In the genomic region with DNA sequence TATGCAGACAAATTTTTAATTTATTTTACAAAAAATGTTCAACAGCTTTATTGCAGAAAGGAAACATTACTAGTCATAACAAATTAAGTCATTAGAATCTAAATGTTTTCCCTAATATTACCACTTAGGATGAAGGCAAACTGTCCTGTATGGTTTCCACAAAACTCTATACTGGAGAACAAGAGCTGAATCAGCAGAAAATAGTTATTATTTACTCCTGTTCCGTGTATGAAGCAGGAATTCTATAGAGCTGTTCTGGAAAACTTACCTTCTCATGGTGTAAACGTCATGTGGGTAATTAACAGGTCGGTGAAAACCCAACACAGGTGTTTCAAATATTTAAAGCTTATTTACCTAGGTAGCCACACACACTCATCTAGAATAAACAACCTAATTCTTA, we compare ENCODE assay signal across 9 mouse cellular contexts. TPM values are rescaled to one million over a fixed set of nuclear protein-coding genes. Genes with fewer than 3 reads are reported as not detected.
A peak's percentile ranks its signal among the peaks of the same experiment; 100 is the strongest.
DNase-seq lines count a peak whose midpoint lies in the region; ATAC-seq and TF ChIP-seq lines count a peak whose summit lies in the region.
"Had no signal": no experiment of that assay in that cellular context is flagged by ENCODE, and none has a peak within 500 bp of the region (broad histone marks: within the 10 kb centered on the region; RNA-seq: fewer than 3 reads in every experiment).

No protein-coding gene starts in this region.

- no peak for ATAC-seq in erythroblast, adult 5-6 weeks (replicated peaks; ENCODE audit: low FRiP score, poor library complexity, severe bottlenecking)
- ATAC-seq in liver, embryonic 15.5 days (ENCODE audit: insufficient read depth): no peak

- 20% methylated on average over 3 of the region's 3 CpGs for WGBS in hindbrain, embryonic 10.5 days
- WGBS in liver, embryonic 15.5 days (ENCODE audit: insufficient replicate concordance): 11% methylated on average over 3 of the region's 3 CpGs

- dilution Hi-C loops in CH12.LX (cut with MboI; ENCODE audit: extremely low pct_ligation_motif_present, extremely low pct_unique_long_range_greater_than_20kb, low sequenced_read_pairs): no loop called here

- H3K79me2 ChIP-seq in CH12.LX (replicated peaks; ENCODE audit: control insufficient read depth, extremely low read depth, insufficient read depth, poor library complexity, severe bottlenecking): peaks cover 57% of the 10 kb centered on the region

- no peak for TF ChIP-seq POLR2A in CH12.LX (IDR thresholded peaks at IDR 0.05; ENCODE audit: low read depth, low read length)

- no peak overlapping the region; the same call in 1 of the 2 replicates for H3K4me2 ChIP-seq in CH12.LX (ENCODE audit: insufficient read depth, low read depth, poor library complexity, severe bottlenecking)
- H3K4me2 ChIP-seq in liver, embryonic 15.5 days: peak overlapping the region; percentile 86

- TF ChIP-seq EP300 in CH12.LX (IDR thresholded peaks at IDR 0.05; ENCODE audit: low read length): no peak

- TF ChIP-seq RAD21 in CH12.LX (IDR thresholded peaks at IDR 0.05; ENCODE audit: low read depth, low read length): no peak

- in situ Hi-C loops in CH12.LX (cut with MboI; ENCODE audit: low pct_ligation_motif_present, low pct_unique_long_range_greater_than_20kb, low sequenced_read_pairs): no loop called here

- peaks cover 54% of the 10 kb centered on the region for H3K36me3 ChIP-seq in erythroblast, embryonic 14.5 days (ENCODE audit: control insufficient read depth)
- peaks cover 12 to 46% of the 10 kb centered on the region in 2 experiments for H3K36me3 ChIP-seq in CH12.LX (replicated peaks in 1 of 2; ENCODE audit: control insufficient read depth in 1 of 2, insufficient read depth in 1 of 2, low read length in 1 of 2)
- H3K36me3 ChIP-seq in hindbrain, embryonic 10.5 days: peaks cover 44% of the 10 kb centered on the region
- peaks cover 42% of the 10 kb centered on the region for H3K36me3 ChIP-seq in liver, embryonic 15.5 days (replicated peaks)

- peaks cover 50% of the 10 kb centered on the region for H3K4me1 ChIP-seq in erythroblast, embryonic 14.5 days (ENCODE audit: control insufficient read depth)
- peaks cover 6 to 56% of the 10 kb centered on the region in 2 experiments for H3K4me1 ChIP-seq in CH12.LX (ENCODE audit: control insufficient read depth in 1 of 2, insufficient read depth in 2 of 2)
- H3K4me1 ChIP-seq in hindbrain, embryonic 10.5 days (replicated peaks): peaks cover 19% of the 10 kb centered on the region
- H3K4me1 ChIP-seq in liver, embryonic 15.5 days (replicated peaks): peaks cover 22% of the 10 kb centered on the region

- no peaks in the 10 kb centered on the region for H3K27me3 ChIP-seq in erythroblast, embryonic 14.5 days (ENCODE audit: control insufficient read depth)
- no peaks in the 10 kb centered on the region for H3K27me3 ChIP-seq in CH12.LX (replicated peaks)
- no peaks in the 10 kb centered on the region for H3K27me3 ChIP-seq in hindbrain, embryonic 10.5 days (ENCODE audit: insufficient read depth, poor library complexity, severe bottlenecking)
- no peaks in the 10 kb centered on the region for H3K27me3 ChIP-seq in liver, embryonic 15.5 days

- H3K4me3 ChIP-seq in erythroblast, embryonic 14.5 days (replicated peaks): peak overlapping the region; percentile 100
- peak overlapping the region; percentile 71 to 100 (median 85) for H3K4me3 ChIP-seq in CH12.LX (replicated peaks in 1 of 3; ENCODE audit: low read depth in 2 of 3, low read length in 2 of 3, poor library complexity in 1 of 3)
- peak overlapping the region; percentile 89 for H3K4me3 ChIP-seq in hindbrain, embryonic 10.5 days
- peak overlapping the region; percentile 95 for H3K4me3 ChIP-seq in liver, embryonic 15.5 days (replicated peaks)

- H3K27ac ChIP-seq in CH12.LX (ENCODE audit: insufficient read depth, low read depth): no peak overlapping the region
- H3K27ac ChIP-seq in hindbrain, embryonic 10.5 days: peak overlapping the region; percentile 97; the same call in 1 of the 2 replicates
- peak overlapping the region; percentile 95 for H3K27ac ChIP-seq in liver, embryonic 15.5 days (replicated peaks)

- H3K9ac ChIP-seq in CH12.LX (ENCODE audit: insufficient read depth, low read depth): peak overlapping the region; percentile 100; the same call in 1 of the 2 replicates
- peak overlapping the region; percentile 97 for H3K9ac ChIP-seq in liver, embryonic 15.5 days

- H3K9me3 ChIP-seq in erythroblast, embryonic 14.5 days (ENCODE audit: control insufficient read depth, low read length): no peaks in the 10 kb centered on the region
- no peaks in the 10 kb centered on the region for H3K9me3 ChIP-seq in CH12.LX (replicated peaks; ENCODE audit: low read length)
- H3K9me3 ChIP-seq in hindbrain, embryonic 10.5 days: no peaks in the 10 kb centered on the region
- no peaks in the 10 kb centered on the region for H3K9me3 ChIP-seq in liver, embryonic 15.5 days (replicated peaks)

- no peak for TF ChIP-seq CTCF in CH12.LX (conservative IDR thresholded peaks at IDR 0.05 in 1 of 2, IDR thresholded peaks at IDR 0.05 in 1 of 2; ENCODE audit: low read depth in 2 of 2, low read length in 2 of 2)

- no peak for DNase-seq in CH12.LX (ENCODE audit: extremely low read depth)
- DNase-seq in hindbrain, embryonic 10.5 days (ENCODE audit: low spot score): no peak
- no peak for DNase-seq in thymus, postnatal 14 days
- DNase-seq in thymus, postnatal 4 days: no peak
- no peak for DNase-seq in Muller cell, postnatal 12 days (ENCODE audit: inconsistent ontology term)
- DNase-seq: adrenal gland, postnatal 10 days had no signal

TF ChIP-seq in CH12.LX, 34 proteins besides CTCF, POLR2A, EP300 and RAD21:
- TF ChIP-seq PAX5 (IDR thresholded peaks at IDR 0.05; ENCODE audit: low read length): no peak
- no peak for TF ChIP-seq UBTF (IDR thresholded peaks at IDR 0.05; ENCODE audit: low read depth, low read length)
- TF ChIP-seq E2F4 (IDR thresholded peaks at IDR 0.05; ENCODE audit: insufficient replicate concordance, low read depth, low read length): no peak
- TF ChIP-seq MAFK (IDR thresholded peaks at IDR 0.05; ENCODE audit: insufficient replicate concordance, low read length): peak; percentile 93
- TF ChIP-seq USF1 (IDR thresholded peaks at IDR 0.05; ENCODE audit: low read depth, low read length): no peak
- no peak for TF ChIP-seq SMC3 (IDR thresholded peaks at IDR 0.05; ENCODE audit: low read depth, low read length)
- TF ChIP-seq IRF4 (IDR thresholded peaks at IDR 0.05; ENCODE audit: low read depth, low read length): no peak
TF ChIP-seq in CH12.LX: peak in this region for 1.

RNA-seq across cellular contexts. Expression of gene Dbf4, which starts 1.1 kb away (rescaled TPM):
- polyA plus RNA-seq in erythroblast, embryonic 14.5 days (2012): 3.0 and 4.1 TPM in 2 replicates
- total RNA-seq in erythroblast, adult 5-6 weeks (2015; ENCODE audit: low replicate concordance): 25.5 and 27.7 TPM in 2 replicates
- total RNA-seq in erythroblast, adult 5-6 weeks (2017; ENCODE audit: low replicate concordance): 43.4 and 45.2 TPM in 2 replicates
- 50.0 and 59.8 TPM in 2 replicates for total RNA-seq in CH12.LX (2012; rRNA removed)
- total RNA-seq in CH12.LX (2014; rRNA removed): 119 and 143 TPM in 2 replicates
- 96.6 and 103 TPM in 2 replicates for polyA plus RNA-seq in CH12.LX (2012; ENCODE audit: insufficient read length, low read depth)
- polyA plus RNA-seq in hindbrain, embryonic 10.5 days (2016; fragmentation: Nextera tagmentation; extraction: Ambion mirVana): 44.8 and 60.7 TPM in 2 replicates
- 24.0 and 27.4 TPM in 2 replicates for polyA plus RNA-seq in liver, embryonic 15.5 days (2015; fragmentation: Nextera tagmentation; extraction: Ambion mirVana)

RNA-seq across cellular contexts. Expression of gene Slc25a40, which starts 1.2 kb away (rescaled TPM):
- 0.05 and 0.13 TPM in 2 replicates for polyA plus RNA-seq in erythroblast, embryonic 14.5 days (2012)
- total RNA-seq in erythroblast, adult 5-6 weeks (2015; ENCODE audit: low replicate concordance): 6.7 and 11.7 TPM in 2 replicates
- total RNA-seq in erythroblast, adult 5-6 weeks (2017; ENCODE audit: low replicate concordance): 5.7 and 12.5 TPM in 2 replicates
- total RNA-seq in CH12.LX (2012; rRNA removed) (5.0 and 7.0 TPM in 2 replicates), CH12.LX (2014; rRNA removed) (11.1 and 14.6 TPM in 2 replicates)
- 9.9 and 10.2 TPM in 2 replicates for polyA plus RNA-seq in CH12.LX (2012; ENCODE audit: insufficient read length, low read depth)
- polyA plus RNA-seq in hindbrain, embryonic 10.5 days (2016; fragmentation: Nextera tagmentation; extraction: Ambion mirVana): 6.7 and 9.3 TPM in 2 replicates
- polyA plus RNA-seq in liver, embryonic 15.5 days (2015; fragmentation: Nextera tagmentation; extraction: Ambion mirVana): 2.8 and 3.5 TPM in 2 replicates

RNA-seq across cellular contexts. Expression of gene Adam22, which starts 53.5 kb away (rescaled TPM):
- polyA plus RNA-seq in erythroblast, embryonic 14.5 days (2012): not detected in 2 replicates
- total RNA-seq in erythroblast, adult 5-6 weeks (2015; ENCODE audit: low replicate concordance): 1.2 and 4.6 TPM in 2 replicates
- total RNA-seq in erythroblast, adult 5-6 weeks (2017; ENCODE audit: low replicate concordance): 0.51 and 0.70 TPM in 2 replicates
- total RNA-seq in CH12.LX (2012; rRNA removed) (0.38 and 0.55 TPM in 2 replicates), CH12.LX (2014; rRNA removed) (0.07 and 0.16 TPM in 2 replicates)
- 0.14 and 0.19 TPM in 2 replicates for polyA plus RNA-seq in CH12.LX (2012; ENCODE audit: insufficient read length, low read depth)
- 6.9 and 10.6 TPM in 2 replicates for polyA plus RNA-seq in hindbrain, embryonic 10.5 days (2016; fragmentation: Nextera tagmentation; extraction: Ambion mirVana)
- 0.24 and 0.41 TPM in 2 replicates for polyA plus RNA-seq in liver, embryonic 15.5 days (2015; fragmentation: Nextera tagmentation; extraction: Ambion mirVana)
